Mouse (Mus musculus) kidney, postnatal 14 days (tissue): ENCODE results near the gene Tmem107.
"Not testable (repeated sequence)": the region's sequence is repeated elsewhere in the genome, so short reads cannot be mapped to it uniquely, and the experiment has no call there.

Experiments
- DNase-seq: peaks from one replicate; pipeline ENCODE4 v3.0.0; 2022; ENCODE audit warnings: mixed read lengths

Tmem107 gene

DNA sequence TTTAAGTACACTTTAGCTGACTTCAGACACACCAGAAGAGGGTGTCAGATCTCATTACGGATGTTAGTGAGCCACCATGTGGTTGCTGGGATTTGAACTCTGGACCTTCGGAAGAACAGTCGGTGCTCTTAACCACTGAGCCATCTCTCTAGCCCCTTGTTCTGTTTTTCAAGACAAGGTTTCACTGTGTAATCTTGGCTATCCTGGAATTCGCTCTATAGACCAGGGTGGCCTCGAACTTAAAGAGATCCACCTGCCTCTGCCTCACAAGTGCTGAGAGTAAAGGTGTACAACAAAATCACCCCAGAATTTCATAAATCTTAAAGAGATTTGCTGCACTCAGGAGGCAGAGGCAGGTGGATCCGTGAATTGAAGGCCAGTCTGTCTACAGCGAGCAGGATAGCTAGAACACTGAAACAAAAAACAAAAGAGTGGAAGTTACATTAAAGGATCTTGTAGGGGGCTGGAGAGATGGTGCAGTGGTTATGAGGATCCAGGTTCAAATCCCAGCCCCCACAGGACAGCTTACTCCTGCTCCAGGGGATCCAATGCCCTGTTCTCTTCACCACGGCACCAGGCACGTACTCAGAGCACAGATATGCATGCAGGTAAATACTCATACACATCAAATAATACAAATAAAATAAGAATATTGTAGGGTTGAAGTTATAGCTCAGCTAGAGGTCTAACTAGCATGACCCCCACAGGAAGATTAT lies 5.3 kb downstream of the Tmem107 start:
- DNase-seq = no peak

DNA sequence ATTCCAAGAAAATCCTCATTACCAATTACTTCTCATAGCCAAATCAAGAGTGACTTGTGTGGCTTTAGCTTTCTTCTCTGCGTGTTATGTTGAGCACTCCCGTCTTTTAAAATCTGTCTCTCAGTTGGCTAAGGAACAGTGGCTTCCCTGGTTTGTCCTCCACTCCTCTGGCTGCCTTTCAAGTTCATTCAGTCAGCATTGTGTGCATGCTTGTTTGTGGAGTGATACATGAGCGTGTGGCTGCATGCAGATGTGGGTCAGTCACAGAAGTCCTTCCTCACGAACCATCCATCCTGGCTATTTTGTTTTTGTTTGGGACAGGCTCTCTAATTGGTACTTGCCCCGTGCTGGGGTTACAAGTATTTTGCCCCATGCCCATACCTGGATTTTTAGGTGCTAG lies 6.0 kb downstream of the Tmem107 start:
- no peak for DNase-seq

DNA sequence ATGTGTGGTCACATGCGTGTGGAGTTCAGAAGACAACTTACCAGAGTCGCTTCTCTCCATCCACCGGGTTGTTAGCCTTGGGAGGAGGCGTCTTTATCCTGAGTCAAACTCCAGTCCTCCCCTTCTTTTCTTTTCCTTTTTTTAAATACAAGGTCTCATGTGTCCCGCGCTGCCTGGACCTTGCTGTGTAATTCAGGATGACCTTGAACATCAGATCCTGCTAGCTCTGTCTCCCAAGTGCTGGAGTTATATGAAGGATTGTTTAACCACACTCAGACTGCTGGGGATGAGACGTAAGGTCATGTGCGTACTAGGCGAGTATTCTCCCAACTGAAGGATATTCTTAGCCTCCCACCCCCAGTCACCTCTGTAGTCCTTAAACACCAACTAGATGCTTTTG lies 6.7 kb downstream of the Tmem107 start:
- DNase-seq = no peak

DNA sequence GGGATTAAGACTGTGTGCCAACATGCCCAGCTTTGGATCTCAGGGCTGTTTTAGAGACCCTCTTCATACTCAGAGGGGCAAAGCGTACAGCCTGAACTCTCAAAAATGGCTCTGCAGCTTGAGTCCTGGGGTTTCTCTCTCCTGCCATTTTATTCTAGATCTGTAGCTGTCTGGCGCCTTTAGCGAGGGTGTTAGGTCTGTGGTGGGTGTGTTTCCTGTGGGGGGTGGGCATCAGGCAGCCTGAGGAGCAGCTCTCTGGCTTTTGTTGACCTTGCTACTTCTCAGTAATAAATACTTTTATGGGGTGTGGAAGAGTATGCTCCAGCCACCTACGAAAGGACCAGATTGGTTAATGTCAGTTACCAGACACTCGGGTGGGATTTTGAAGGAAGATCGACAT lies 7.4 kb downstream of the Tmem107 start:
- DNase-seq = no peak

DNA sequence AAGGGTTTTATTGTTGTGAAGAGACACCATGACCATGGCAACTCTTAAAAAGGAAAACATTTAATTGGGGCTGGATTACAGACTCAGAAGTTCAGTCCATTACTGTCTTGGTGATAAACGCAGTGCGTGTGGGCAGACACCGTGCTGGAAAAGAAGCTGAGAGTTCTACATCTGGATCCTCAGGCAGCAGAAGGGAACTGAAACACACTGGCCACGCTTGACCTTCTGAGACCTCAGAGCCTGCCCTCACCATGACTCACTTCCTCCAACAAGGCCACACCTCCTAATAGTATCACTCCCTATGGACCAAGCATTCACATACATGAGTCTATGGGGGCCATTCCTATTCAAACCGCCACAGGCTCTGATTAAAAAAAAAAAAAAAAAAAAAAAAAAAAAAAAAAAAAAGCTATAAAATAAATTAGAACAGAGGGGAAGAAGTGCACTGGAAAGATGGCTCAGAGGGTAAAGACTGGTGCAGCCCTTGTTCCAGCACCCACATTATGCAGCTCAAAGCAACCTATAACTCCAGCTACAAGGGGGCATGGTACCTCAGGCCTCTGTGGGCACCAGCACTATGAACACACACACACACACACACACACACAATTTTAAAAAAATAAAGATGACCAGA lies 8.3 kb downstream of the Tmem107 start:
- no peak for DNase-seq

DNA sequence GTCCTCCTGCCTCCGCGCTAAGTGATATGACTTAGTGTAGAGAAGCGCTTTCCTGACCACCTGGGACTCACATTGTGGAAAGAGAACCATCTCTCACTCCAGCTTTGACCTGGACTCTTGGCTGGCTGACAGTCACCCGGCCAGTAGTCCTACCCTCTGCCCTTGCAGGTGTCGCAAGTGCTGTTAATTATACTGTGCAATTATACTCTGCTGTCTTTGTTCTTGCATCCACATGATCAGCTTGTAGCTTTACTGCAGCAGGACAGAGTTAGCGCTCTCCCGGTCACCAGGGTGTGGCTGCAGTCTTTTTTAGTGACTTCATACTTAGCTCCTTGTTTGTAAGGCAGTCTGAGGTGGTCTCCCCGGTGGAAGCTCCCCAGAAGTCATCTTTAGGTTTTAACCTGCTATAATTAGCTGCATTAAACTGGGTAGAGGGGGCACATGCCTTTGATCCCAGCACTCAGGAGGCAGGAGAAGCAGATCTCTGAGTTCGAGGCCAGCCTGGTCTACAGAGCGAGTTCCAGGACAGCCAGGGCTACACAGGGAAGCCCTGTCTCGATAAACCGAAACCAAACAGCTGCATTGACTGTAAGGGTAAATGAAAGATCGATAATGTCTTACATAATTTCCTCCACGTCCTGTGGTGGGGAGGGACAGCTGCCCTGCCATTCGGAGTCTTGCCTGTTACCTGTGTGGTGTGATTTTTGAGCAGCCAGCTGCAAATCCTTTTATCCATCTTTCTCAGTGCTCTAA lies 9.7 kb downstream of the Tmem107 start:
- no peak for DNase-seq

DNA sequence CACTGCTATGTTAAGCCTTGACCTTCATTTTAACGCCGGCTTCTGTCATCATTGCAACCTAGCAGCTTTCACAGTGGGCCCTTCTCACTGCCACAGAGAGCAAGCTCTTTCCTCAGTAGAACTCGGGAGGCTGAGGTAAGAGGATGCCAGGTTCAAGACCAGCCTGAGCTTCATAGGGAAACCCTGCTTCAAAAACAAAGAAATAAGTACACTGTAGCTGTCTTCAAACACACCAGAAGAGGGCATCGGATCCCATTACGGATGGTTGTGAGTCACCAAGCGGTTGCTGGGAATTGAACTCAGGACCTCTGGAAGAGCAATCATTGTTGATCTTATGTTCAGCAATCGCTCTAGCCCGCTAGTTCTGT lies 10.2 kb downstream of the Tmem107 start:
- no peak for DNase-seq

DNA sequence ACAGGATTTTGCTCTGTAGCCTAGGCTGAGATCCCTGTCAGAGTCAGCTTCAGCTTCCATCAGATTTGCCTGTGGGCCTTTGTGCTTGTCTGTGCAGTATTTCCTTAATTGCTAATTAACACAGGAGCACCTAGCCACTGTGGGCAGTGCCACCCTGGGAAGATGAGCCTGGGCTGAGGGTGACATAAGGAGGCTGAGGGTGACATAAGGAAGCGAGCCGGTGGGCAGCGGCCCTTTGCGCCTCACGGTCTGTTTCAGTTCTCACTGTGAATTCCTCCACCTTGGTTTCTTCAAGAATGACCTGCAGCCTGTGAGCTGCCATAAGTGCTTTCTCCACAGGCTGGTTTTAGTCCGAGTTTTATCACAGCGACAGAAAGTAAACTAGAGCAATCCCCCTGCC lies 11.0 kb downstream of the Tmem107 start:
- DNase-seq = no peak

DNA sequence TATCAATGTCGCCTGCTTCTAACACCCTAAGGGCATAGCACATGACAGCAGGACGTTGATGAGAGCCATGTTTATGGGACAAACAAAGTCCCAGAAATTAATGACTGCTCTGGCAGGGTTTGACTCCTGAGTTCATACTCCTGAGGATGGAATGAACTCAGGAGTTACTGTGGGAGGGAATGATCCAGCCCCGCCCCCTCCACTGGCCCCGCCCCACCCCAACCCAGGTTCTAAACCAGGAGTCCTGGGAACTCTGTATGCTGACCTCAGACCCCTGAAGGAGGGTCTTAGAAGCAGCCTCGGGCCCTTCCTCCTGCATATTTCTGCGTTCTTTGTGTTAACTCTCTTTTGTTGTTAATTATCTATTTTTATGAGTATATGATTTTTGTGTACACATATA lies 15.0 kb downstream of the Tmem107 start:
- DNase-seq = no peak

DNA sequence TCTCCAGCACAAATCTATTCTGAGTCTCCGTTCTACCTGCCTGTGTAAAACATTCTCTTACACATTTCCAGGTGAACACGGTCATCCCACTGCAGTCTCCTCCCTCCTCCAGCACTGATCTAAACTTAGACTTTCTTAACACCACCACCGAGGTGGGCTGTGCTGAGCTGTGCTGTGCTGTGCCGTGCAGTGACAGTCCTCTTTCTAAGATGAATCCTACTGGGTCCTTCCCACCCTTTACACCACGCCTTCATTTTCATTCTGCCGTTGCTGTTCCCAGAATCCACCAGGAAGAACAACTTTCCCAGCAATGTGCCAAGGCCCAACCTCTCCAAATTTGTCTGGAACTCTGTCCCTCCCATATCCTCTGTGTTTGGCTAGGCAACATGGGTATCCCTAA lies 15.8 kb downstream of the Tmem107 start:
- no peak for DNase-seq

DNA sequence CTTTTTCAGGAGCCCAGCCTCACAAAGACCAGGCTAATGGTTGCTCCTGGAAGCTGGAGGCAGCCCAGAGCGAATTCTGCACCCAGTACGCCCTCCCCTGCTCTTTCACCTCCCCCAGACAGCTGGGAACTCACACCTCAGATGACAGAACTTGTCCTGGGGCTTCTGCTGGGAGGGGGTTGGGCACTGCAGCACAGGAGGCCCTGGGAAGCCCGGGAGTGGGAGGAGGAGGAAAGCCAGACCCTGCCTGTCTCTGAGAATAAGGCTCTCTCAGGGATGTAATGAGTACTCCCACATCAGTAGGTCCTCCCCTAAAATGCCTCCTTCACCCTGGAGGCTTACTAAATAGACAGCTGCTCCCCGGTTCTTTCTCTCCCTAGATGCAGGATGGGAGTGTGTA lies 16.5 kb downstream of the Tmem107 start:
- DNase-seq = peak; percentile 33

DNA sequence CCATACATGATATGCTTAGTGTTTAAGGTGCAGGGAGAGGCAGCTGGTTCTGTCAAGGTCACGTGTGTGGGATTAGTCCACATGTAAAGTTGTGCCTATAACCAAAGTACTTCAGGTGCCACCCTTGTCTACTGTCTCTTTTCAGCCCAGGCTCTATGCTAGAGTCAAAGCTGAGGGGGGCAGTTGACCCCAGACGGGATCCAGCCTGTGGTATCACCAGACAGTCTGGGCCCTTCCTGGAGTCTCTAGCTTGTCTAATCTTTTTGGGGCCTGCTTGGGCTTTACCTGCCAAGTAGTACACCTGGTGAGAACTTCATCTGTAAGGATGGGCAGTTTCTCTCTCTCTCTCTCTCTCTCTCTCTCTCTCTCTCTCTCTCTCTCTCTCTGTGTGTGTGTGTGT lies 17.0 kb downstream of the Tmem107 start:
- no peak for DNase-seq

DNA sequence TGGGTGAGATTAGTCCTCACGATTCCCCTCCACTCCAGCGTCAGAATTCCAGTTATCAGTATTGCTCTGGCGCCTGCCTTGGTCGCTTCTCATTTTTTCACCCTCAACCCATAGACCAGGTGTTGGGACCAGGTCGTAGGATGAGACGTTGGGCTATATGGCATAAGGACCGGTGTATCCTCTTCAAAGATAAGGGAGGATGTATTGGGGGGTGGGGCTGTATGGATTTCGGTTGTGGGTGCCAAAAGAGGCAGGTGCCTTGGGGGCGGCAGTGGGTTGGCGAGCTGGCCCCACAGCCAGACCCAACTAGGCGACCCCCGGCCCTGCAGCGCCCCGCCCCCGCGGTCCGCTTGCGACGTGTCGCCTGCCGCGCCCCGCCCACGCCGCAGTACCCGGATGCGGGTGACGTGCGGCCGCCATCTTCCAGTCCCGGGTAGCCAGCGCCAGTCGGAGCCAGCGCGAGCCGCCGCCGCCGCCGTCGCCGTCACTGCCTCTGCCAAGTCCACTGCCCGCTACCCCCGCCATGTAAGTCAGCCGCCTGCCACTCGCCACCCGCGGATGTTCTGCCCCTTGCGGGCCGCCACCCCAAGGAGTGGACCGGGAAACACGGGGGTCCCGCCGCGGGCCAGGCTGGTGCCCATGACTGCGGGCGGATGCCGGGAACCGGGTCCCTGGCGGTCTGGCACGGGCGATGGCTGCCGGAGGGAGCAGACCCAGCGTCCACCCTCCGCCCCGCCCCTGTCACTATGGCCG lies 17.7 kb downstream of the Tmem107 start, which contains the start of gene Vamp2:
Gene Vamp2, plus strand, starts transcription at position 388 of the 753 bp plus-strand sequence.
- peak; percentile 94 for DNase-seq

DNA sequence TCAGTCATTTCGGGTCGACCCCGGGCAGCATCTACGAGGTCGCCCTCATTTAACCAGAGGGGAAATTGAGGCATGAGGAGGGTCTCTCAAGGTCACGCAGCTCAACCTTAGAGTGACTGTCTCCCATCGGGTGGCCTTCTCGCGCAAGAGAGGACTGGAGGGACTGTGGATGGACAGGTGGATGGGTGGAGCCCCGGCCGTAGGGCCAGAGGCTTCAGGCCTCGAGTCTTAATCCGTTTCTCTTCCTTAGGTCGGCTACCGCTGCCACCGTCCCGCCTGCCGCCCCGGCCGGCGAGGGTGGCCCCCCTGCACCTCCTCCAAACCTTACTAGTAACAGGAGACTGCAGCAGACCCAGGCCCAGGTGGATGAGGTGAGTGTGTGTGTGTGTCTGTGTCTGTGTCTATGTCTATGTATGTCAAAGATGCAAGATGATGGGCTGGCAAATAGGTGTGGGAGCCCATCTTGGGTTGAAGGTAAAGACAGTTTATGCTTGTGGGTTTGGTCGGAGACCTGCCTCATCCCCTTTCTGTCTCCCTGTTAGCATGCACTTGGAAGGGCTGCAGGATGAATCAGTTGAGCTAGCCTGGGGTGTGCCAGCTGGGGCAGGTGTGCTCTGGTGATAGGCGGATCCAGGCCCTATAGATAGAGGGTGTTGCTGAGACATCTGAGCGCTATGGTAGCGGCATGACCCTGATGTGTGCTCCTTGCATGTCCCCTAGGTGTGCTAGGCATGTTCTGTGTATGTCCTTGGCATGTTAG lies 18.4 kb downstream of the Tmem107 start:
- DNase-seq = no peak

DNA sequence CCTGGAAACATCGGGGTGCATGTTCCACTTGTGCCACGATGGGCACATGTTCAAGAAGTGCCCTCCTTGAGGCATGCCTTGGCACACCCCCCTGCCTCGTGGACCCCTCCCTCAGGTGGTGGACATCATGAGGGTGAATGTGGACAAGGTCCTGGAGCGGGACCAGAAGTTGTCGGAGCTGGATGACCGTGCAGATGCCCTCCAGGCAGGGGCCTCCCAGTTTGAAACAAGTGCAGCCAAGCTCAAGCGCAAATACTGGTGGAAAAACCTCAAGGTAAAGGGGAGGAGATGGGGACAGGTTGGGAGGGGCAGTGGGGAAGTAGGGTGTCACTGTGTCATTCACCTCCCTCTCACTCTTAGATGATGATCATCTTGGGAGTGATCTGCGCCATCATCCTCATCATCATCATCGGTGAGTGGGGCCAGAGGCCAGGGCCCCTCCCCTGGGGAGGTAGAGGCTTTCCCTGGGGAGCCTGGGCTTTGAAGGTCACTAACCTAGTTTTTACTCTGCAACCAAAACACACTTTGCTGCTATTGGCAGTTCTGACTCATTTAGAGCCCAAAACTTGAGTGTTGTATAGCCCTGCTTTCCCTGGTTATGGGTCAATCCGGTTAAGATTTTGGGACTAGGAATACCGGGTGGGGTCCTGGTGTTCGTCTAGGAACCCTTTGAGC lies 19.1 kb downstream of the Tmem107 start:
- peak; percentile 36 for DNase-seq

DNA sequence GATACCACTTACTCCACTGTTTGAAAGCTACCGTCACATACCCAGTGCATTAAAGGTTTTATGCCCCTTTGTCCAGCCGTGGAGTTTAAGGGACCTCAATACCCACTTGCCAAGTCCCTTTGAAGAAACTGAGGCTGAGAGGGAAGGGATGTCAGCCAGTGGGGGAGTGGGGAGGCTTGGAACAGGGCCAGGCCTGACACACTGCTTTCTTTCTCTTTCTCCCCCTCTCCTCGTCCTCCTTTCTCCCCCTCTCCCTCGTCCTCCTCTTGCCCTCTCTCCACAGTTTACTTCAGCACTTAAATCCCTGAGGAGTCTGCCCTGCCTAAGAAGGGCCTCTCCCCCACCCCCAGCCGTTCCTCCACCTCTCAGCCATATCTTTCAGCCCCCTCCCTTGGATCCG lies 19.8 kb downstream of the Tmem107 start:
- no peak for DNase-seq

DNA sequence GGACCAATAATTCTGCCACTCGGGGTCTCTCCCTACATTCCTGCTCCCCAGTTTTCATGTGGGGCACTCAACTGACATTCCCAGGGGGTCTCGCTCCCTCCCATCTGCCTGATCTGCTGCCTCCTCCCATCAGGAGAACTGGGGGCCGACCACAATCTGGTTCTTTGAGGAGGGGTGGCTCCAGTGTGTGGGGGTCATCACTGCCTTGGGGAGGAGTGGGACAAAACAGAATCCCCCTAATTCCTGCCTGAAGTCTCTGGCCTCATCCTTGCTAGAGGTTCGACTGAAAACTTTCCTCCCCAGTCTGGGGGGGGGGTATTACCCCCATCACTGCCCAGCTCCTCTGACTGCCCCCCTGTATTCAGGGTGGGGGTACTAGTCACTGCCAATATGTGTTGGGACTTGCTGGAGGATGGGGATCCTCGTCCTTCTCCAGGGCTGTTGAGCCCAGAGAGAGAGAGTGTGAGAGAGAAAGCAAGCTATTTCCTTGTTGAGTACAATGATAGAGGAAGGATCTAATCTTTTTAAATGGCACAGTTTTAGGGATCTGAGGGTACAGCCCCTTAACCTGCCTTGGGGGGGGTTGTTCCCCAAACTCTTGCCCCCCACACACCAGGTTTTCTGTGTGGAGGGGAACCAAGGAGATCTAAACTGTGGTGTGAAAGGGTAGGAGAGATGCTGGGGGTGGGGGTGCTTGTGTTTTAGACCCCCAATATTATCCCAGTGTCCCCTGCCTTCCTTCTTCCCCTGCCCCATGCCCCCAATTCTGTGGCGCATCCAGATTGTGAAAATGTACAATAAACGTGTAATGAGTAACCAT lies 21.2 kb downstream of the Tmem107 start:
- DNase-seq = no peak

DNA sequence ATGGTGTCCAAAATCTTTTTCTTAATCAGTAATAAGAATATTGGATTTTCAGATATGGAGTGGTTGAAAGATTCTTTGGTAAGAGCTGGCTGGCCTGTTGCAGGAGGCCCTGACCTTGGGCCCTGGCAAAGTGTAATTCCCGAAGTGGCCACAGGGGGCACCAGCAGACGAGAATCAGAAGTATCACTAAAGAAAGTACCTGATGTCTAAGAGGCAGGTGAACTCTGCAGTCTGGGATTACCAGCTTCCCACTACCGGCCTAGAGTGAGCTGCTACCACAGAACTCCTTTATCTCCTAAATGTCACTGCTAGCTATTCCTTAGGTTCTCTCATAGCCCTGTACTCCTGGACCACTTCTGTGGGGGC lies 21.8 kb downstream of the Tmem107 start:
- peak; percentile 91 for DNase-seq

DNA sequence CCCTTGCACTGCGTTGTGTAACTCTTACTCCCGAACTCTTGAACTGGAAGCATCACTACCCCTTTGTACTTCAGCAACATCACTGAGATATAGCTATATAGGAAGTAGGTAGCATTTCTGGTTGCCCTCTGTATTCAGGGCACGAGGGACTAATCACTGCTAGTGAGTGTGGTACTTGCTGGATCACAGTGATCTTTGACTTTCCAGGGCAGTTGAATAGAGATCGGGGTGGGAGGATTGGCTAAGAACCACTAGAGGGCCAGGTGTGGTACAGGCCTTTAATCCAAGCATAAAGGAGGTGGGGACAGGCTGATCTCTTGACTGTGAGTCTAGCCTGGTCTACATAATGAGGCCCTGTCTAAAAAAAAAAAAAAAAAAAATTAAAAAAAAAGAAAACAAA lies 22.3 kb downstream of the Tmem107 start:
- no peak for DNase-seq

DNA sequence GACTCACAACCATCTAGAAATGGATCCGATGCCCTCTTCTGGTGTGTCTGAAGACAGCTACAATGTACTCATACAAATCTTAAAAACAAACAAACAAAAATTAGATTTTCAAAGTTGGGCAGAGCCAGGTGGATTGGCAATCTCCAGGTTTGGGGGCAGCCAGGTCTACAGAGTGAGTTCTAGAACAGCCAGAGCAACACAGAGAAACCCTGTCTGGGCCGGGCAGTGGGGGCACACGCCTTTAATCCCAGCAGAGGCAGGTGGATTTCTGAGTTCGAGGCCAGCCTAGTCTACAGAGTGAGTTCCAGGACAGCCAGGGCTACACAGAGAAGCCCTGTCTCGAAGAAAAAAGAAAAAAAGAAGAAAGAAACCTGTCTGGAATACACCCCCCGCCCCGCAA lies 23.2 kb downstream of the Tmem107 start:
- not testable (repeated sequence) for DNase-seq
